Mouse (Mus musculus) T-helper 1 cell (primary cell): ENCODE results near the gene Lig1.

Experiments
- in situ Hi-C: fragments of 300-600 bp; cut with MboI, MseI; formaldehyde crosslinking; loops from one replicate; pipeline ENCODE4 v1.15.1; 2025; ENCODE audit warnings: high pct_unique_total_duplicates

The Lig1 gene

DNA sequence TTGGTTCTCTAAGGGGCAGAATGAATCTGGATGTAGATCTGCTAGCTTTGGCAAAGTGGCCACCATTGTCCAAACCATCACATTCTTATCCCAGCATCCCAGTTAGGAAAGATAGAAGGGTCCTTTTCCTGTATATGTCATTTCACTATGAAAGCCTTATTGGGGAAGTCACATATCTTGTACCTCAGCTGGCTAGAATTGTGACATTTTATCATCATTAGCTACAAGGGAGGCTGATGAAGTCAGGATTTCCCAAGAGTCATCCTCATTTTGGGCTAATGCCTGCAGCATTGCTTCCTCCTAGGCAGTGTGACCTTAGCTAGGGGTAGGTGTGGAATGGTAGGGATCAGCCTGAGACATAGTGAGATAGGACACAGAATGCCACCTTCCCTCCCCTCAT lies 26.3 kb downstream of the Lig1 start:
- in situ Hi-C loops: no loop called here

DNA sequence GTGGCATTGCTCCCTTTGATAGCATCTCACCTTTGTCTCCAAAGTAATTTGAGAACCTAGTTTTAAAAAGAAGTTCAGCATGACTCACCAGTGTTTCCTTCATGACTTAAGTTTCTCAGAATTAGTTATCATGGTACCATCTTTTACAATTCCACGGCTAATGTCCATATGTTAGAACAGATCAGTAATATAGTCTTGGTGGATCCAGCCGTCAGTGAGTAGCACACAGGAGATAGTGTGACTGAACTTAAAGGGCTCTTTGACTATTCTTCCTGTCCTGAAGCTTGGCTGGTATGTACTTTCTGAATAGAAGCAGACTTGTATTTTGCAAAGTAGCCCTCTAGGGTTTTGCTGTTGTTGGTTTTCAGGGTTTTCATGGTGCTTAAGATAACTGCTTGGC lies 32.3 kb downstream of the Lig1 start:
- in situ Hi-C loops: no loop called here

DNA sequence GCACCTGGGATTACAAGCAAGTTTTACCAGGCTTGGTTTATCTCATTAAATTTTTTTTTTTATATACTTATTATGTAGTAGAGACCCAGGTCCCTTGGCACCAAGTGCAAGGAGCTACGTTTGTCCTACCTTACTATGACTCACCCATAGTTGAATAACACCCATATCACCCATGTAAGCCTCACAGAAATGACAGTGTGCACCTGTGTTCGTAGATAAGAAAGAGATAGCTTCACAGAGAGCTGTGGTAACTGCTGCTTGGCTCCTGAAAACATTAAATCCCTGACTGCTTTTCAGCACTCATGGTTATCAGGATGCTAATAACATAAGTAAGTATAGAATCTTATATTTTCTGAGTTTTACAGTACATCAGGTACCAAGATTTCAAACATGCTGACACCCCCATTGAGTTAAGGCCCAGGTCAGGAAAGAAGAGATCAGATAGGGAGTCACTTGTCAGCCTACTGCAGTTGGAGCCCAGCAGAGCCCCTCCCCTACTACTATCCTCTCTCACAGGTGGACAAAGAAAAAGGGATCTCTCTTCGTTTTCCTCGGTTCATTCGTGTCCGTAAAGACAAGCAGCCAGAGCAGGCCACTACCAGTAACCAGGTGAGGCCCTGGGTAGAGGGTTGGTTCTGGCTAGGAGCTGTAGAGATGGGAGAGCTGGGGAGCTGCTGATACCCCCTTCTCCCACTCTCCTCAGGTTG lies 33.6 kb downstream of the Lig1 start:
- in situ Hi-C loops: no loop called here

- in situ Hi-C loops: no loop called here
These were observed 34.3 kb downstream of the Lig1 start for GRCm38 (mm10) chr7:13311401-13311800.

DNA sequence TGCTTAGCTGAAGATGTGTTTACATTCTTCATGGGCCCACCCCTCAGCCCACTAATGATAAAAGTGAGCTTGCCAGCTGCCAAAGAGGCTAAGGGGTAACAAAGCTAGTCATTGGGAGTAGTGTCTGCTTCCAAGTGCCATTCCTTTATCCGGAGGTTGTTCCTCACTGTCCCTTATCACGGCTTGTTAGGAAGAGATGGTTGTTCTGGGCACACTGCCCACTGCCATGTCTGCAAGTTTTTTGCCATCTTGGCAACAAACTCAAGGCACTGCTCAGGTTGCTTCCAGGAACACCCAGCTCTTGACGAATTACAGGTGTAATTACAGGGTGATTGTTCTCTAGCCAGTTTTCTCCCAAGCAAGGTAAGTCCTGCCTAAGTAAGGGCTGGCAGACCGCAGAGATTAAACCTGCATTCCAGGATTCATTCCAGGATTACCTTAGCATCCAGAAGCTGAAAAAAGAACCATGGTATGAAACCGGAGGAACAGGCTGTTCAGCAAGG lies 37.1 kb downstream of the Lig1 start:
- in situ Hi-C loops: no loop called here

- in situ Hi-C loops: no loop called here
These were observed 44.3 kb downstream of the Lig1 start for GRCm38 (mm10) chr7:13321424-13321823.

GRCm38 (mm10) chr7:13324316-13324715 lies 47.2 kb downstream of the Lig1 start, which contains the start of gene Pla2g4c:
Pla2g4c (plus strand) TSS chr7:13324655.
- in situ Hi-C loops: no loop called here

DNA sequence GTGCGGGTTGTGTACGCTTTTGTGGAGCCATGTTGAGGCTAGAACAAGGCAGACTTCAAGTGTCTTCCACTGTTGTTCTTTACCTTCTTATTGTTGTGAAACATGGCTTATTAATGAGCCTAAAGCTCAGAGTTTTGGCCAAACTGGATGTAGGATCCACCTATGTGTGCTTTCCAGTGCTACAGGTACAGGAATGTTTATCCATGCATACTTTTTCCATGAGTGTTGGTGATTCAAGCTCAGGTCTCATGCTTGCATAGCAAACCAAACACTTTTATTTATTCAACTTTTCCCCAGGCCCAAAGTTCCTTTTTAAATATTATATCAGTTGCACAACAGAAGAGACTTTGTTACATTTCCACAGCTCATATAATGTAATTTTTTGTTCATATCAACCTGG lies 53.5 kb downstream of the Lig1 start:
- in situ Hi-C loops: no loop called here

GRCm38 (mm10) chr7:13355943-13356342 lies 78.9 kb downstream of the Lig1 start:
- in situ Hi-C loops: loop anchor here (25.0 kb wide), 1 partner anchor 956 kb away; no protein-coding TSS in a partner anchor
